Mouse (Mus musculus) neural tube, embryonic 14.5 days (tissue): ENCODE data around the gene Gm11627. TPM values are rescaled to one million over a fixed set of nuclear protein-coding genes. Genes with fewer than 3 reads are reported as not detected.
"Not testable (repeated sequence)": the region's sequence is repeated elsewhere in the genome, so short reads cannot be mapped to it uniquely, and the experiment has no call there.

Experiments used
- ATAC-seq: fragments of 200-750 bp; cut with Nextera tagmentation; 2 replicates; pipeline ENCODE4 v1.8.0; 2017; ENCODE audit warnings: low read depth, mild to moderate bottlenecking, moderate TSS enrichment, moderate library complexity
- H3K27ac ChIP-seq: fragments of 300-500 bp; sonication (generic); 2 replicates; pipeline ENCODE4 v1.5.1; 2014; ENCODE audit warnings: low read depth, mild to moderate bottlenecking, control low read depth, low read length, moderate library complexity, mixed read lengths
- H3K27me3 ChIP-seq: fragments of 300-500 bp; sonication (generic); 2 replicates; pipeline ENCODE4 v1.6.1; 2014; ENCODE audit warnings: low read length; ENCODE audit not compliant: control insufficient read depth, insufficient read depth
- H3K36me3 ChIP-seq: fragments of 300-500 bp; sonication (generic); 2 replicates; pipeline ENCODE4 v1.6.1; 2014; ENCODE audit warnings: low read length, mixed read lengths; ENCODE audit not compliant: control insufficient read depth, insufficient read depth
- H3K4me1 ChIP-seq: fragments of 300-500 bp; sonication (generic); 2 replicates; pipeline ENCODE4 v1.6.1; 2014; ENCODE audit warnings: low read length; ENCODE audit not compliant: control insufficient read depth, insufficient read depth
- H3K4me2 ChIP-seq: fragments of 300-500 bp; sonication (generic); 2 replicates; pipeline ENCODE4 v1.6.1; 2014; ENCODE audit warnings: mild to moderate bottlenecking, low read depth, low read length, control low read depth
- H3K4me3 ChIP-seq: fragments of 300-500 bp; sonication (generic); 2 replicates; pipeline ENCODE4 v1.5.1; 2014; ENCODE audit warnings: low read depth, low read length, control low read depth, mixed read lengths
- H3K9ac ChIP-seq: fragments of 300-500 bp; sonication (generic); replicated peaks from 2 replicates; pipeline ENCODE4 v1.6.1; 2014; ENCODE audit warnings: low read depth, mild to moderate bottlenecking, control low read depth, low read length, mixed read lengths
- H3K9me3 ChIP-seq: fragments of 300-500 bp; sonication (generic); 2 replicates; pipeline ENCODE4 v1.6.1; 2016; ENCODE audit warnings: low read length; ENCODE audit not compliant: control insufficient read depth
- WGBS: fragments of 180-500 bp; shearing (Covaris S2); extraction: QIAGEN DNeasy Blood & Tissue Kit; methylation state at CpG from one replicate; pipeline ENCODE4 v1.1.7; 2014; 5-methylcytosine and 5-hydroxymethylcytosine counted together
- polyA plus RNA-seq: library from polyadenylated mRNA; unstranded; fragments of >200 nt; fragmentation: Nextera tagmentation; extraction: Ambion mirVana; gene quantifications from 2 replicates; pipeline ENCODE4 v1.2.1, GENCODE M21; 2014

Gene Gm11627
- polyA plus RNA-seq, 1 experiment from 2014 or later: 6.9 TPM

- peak within 1 kb of the TSS; percentile 94 for H3K9ac ChIP-seq
- no peaks in the 10 kb centered on the region for H3K36me3 ChIP-seq
- H3K9me3 ChIP-seq: no peaks in the 10 kb centered on the region
- H3K4me2 ChIP-seq: peak within 1 kb of the TSS; percentile 87
- H3K27ac ChIP-seq: peak within 1 kb of the TSS; percentile 97
- peak; percentile 95 for ATAC-seq
- under 1% methylated on average over 38 of the region's 55 CpGs for WGBS
- peaks cover 15% of the 10 kb centered on the region for H3K4me1 ChIP-seq
- peak within 1 kb of the TSS; percentile 99 for H3K4me3 ChIP-seq
- H3K27me3 ChIP-seq: no peaks in the 10 kb centered on the region; the same call in 1 of the 2 replicates
Measured at GRCm38 (mm10) chr11:102556031-102556715, 23.1 kb downstream of the Gm11627 start, which contains the start of gene Gpatch8. TSS of gene Gpatch8 (minus strand) at chr11:102556392.

- Histone ChIP-seq H3K9ac (peak overlapping the region; percentile 94), H3K27me3 (no peaks in the 10 kb centered on the region; the same call in 1 of the 2 replicates), H3K27ac (peak overlapping the region; percentile 97), H3K4me2 (peak overlapping the region; percentile 87), H3K4me1 (peaks cover 18% of the 10 kb centered on the region), H3K4me3 (peak overlapping the region; percentile 99), H3K9me3 (no peaks in the 10 kb centered on the region), H3K36me3 (no peaks in the 10 kb centered on the region)
- WGBS: under 1% methylated on average over 35 of the region's 39 CpGs
- peak; percentile 64 for ATAC-seq
Measured at GRCm38 (mm10) chr11:102555400-102556030, 23.7 kb downstream of the Gm11627 start.

DNA sequence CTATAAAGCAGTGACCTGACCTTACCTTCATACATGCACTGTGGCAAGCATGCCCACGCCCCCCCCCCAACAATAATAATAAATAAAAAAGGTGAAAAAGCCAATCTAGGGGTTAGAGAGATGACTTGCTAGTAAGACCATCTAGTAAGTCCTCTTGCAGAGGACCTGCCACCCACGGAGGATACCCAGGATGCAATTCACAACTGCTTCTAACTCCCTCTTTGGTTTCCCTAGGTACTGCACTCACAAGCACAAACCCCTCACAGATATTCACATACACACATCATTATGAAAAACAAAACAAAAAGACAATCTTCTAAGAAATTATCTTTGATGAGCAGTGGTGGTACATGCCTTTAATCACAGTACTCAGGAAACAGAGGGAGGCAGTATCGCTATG, 27.2 kb downstream of the Gm11627 start:
- 85% methylated on average over 3 of the region's 3 CpGs for WGBS
- no peak for ATAC-seq
- H3K4me2 ChIP-seq: no peak overlapping the region
- H3K4me3 ChIP-seq: no peak overlapping the region
- peaks cover 18% of the 10 kb centered on the region for H3K4me1 ChIP-seq
- no peaks in the 10 kb centered on the region; the same call in 1 of the 2 replicates for H3K27me3 ChIP-seq
- no peak overlapping the region for H3K27ac ChIP-seq
- H3K9me3 ChIP-seq: no peaks in the 10 kb centered on the region
- no peak overlapping the region for H3K9ac ChIP-seq
- H3K36me3 ChIP-seq: no peaks in the 10 kb centered on the region

GRCm38 (mm10) chr11:102551176-102551575, 28.1 kb downstream of the Gm11627 start:
- ATAC-seq: no peak
- no peak overlapping the region for H3K4me2 ChIP-seq
- H3K4me3 ChIP-seq: no peak overlapping the region
- no peak overlapping the region for H3K27ac ChIP-seq
- peaks cover 18% of the 10 kb centered on the region for H3K4me1 ChIP-seq
- H3K9me3 ChIP-seq: no peaks in the 10 kb centered on the region
- no peak overlapping the region for H3K9ac ChIP-seq
- no peaks in the 10 kb centered on the region for H3K36me3 ChIP-seq
- H3K27me3 ChIP-seq: no peaks in the 10 kb centered on the region; the same call in 1 of the 2 replicates

DNA sequence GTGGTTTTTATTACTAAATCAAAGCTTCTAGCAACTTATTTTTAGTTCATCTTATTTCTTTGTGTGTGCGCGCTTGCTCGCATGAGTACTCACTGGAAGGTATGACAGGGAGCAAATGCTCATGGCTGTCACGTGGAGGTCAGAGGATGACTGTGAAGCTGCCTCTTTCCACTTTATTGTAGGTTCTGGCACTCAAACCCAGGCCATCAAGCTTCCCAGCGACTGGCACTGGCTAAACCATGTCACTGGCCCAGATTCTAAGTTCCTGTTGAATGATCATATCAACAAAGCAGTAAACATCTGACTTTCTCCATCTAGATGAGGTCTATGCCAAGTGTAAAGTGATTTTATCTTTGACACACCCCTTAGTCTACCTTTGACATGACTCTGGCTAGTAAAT, 37.8 kb downstream of the Gm11627 start:
- no peak for ATAC-seq
- WGBS: 96% methylated on average over 5 of the region's 5 CpGs
- no peak overlapping the region for H3K4me3 ChIP-seq

GRCm38 (mm10) chr11:102540286-102540685, 39.0 kb downstream of the Gm11627 start:
- H3K36me3 ChIP-seq, ATAC-seq, H3K4me1 ChIP-seq, H3K9me3 ChIP-seq, H3K27ac ChIP-seq, H3K4me2 ChIP-seq, H3K9ac ChIP-seq, H3K4me3 ChIP-seq, H3K27me3 ChIP-seq: not testable (repeated sequence)

More for the DNA sequence above, 37.8 kb downstream of the Gm11627 start:
- Histone ChIP-seq H3K9ac (no peak overlapping the region), H3K9me3 (no peaks in the 10 kb centered on the region), H3K27me3 (no peaks in the 10 kb centered on the region), H3K4me1 (no peaks in the 10 kb centered on the region), H3K27ac (no peak overlapping the region), H3K36me3 (peaks cover 2% of the 10 kb centered on the region; the same call in 1 of the 2 replicates), H3K4me2 (no peak overlapping the region)

DNA sequence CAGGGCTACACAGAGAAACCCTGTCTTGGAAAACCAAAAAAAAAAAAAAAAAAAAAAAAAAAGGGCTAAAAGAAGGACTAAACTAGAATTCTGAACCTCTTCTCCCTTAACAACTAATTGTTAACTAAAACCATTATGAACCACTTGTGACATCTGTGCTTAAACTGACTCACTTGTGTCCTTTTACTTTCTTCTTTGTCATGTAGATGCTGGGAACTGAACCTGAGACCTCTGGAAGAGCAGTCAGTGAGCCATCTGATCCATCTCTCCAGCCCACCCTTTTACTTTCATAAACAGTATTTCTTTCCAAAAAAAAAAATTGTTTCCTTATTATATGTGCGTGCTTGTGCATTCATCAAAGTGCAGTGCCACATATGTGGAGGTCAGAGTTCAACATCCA, 39.6 kb downstream of the Gm11627 start:
- Histone ChIP-seq H3K4me1 (no peaks in the 10 kb centered on the region), H3K9ac (no peak overlapping the region), H3K27me3 (no peaks in the 10 kb centered on the region), H3K36me3 (peaks cover 2% of the 10 kb centered on the region; the same call in 1 of the 2 replicates), H3K9me3 (no peaks in the 10 kb centered on the region), H3K27ac (no peak overlapping the region), H3K4me2 (no peak overlapping the region), H3K4me3 (no peak overlapping the region)
- 88% methylated on average over 1 of the region's 1 CpGs for WGBS
- no peak for ATAC-seq

DNA sequence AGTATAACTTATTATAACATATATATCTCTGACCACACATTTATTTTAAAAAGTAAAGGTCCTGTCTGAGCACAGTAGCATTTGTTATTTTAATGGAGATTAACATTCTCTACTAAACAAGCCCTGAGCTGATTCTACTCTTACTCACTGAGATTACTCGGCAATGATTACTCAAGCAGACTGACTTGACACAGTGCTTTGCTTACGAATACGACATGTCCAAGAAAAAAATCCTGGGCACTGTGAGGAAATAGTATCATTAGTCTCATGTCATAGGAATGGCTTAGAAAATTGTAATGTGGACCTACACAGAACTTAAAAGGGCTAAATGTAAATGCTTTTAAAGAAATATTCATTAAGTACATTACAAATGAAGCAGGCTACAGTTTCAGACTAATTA, 43.1 kb downstream of the Gm11627 start:
- Histone ChIP-seq H3K4me1 (no peaks in the 10 kb centered on the region), H3K4me2 (no peak overlapping the region), H3K4me3 (no peak overlapping the region), H3K27me3 (no peaks in the 10 kb centered on the region), H3K9ac (no peak overlapping the region), H3K9me3 (no peaks in the 10 kb centered on the region), H3K27ac (no peak overlapping the region), H3K36me3 (peaks cover 2% of the 10 kb centered on the region; the same call in 1 of the 2 replicates)
- no peak for ATAC-seq
- WGBS: 65% methylated on average over 3 of the region's 3 CpGs

DNA sequence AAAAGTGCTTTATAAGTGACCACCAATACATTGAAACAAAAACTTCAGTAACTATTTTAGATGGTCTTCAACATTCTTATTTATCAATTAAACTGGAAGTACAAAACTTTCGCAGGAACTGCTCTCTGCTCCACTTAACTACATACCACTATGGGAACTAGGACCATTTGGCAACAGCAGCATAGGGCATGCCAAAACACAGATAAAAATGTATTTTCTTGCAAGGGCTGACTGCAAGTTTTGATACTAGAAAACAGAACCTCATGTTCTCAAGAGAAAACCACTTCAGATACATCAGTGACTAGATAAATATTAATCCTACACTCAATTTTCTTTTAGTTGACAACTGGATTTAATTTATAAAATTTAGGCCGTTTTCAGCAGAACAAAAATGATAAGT, 45.2 kb downstream of the Gm11627 start:
- no peaks in the 10 kb centered on the region for H3K9me3 ChIP-seq
- H3K4me3 ChIP-seq: no peak overlapping the region
- no peak overlapping the region for H3K4me2 ChIP-seq
- H3K27ac ChIP-seq: no peak overlapping the region
- ATAC-seq: no peak
- no peak overlapping the region for H3K9ac ChIP-seq
- peaks cover under 1% of the 10 kb centered on the region; the same call in 1 of the 2 replicates for H3K4me1 ChIP-seq
- 93% methylated on average over 2 of the region's 2 CpGs for WGBS
- H3K36me3 ChIP-seq: peaks cover 2% of the 10 kb centered on the region; the same call in 1 of the 2 replicates
- H3K27me3 ChIP-seq: no peaks in the 10 kb centered on the region
